Mouse (Mus musculus) thymus, adult 2 months (tissue): Measurements from ENCODE around the gene Smg8.

Experiments
- CTCF ChIP-seq: fragments of 200-500 bp; IDR thresholded peaks from 2 replicates; pipeline ENCODE4 v1.5.1; 2012; ENCODE audit warnings: mild to moderate bottlenecking, control low read depth, low read length, moderate library complexity, borderline replicate concordance; ENCODE audit not compliant: control insufficient read depth, poor library complexity, insufficient read depth; ENCODE audit errors: extremely low read depth
- POLR2A ChIP-seq: fragments of 200-500 bp; IDR thresholded peaks from 2 replicates; pipeline ENCODE4 v1.6.1; 2012; ENCODE audit warnings: mild to moderate bottlenecking, low read length, control low read depth, moderate library complexity; ENCODE audit not compliant: control insufficient read depth, poor library complexity, insufficient read depth; ENCODE audit errors: extremely low read depth

DNA sequence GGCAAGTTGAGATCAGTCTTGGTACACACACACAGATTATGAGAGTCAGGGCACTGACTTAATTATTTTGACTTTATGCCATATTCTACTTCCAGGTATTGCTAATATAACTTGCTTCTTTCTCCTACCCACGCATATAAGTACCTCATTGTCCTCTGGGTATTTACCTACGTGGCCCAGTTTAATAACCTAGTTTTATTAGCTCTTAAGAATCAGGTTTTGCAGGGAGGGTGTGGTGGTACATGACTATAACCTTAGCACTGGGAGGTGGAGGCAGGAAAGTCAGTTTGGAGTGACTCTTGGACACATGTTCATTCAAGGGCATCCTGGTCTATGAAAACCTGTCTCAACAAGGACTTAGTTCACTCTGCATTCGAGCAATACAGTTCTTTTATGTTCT is 24.5 kb downstream of the Smg8 start:
- TF ChIP-seq POLR2A (no peak), CTCF (no peak)
